Mouse (Mus musculus) stomach, postnatal 0 days (tissue): ENCODE data around the gene Gm15517.

ENCODE experiments used
- CTCF ChIP-seq: IDR thresholded peaks from 2 replicates; pipeline ENCODE4 v1.5.1; 2016; ENCODE audit warnings: antibody characterized with exemption, low read depth, mild to moderate bottlenecking, moderate library complexity
- EP300 ChIP-seq: optimal IDR thresholded peaks from 2 replicates; pipeline ENCODE3; 2016; ENCODE audit warnings: antibody characterized with exemption

- TF ChIP-seq CTCF (no peak), EP300 (no peak)
These were observed 4.0 kb upstream of the Gm15517 start, which contains the start of gene Acp4 for GRCm38 (mm10) chr7:44257278-44257677.
